Mouse (Mus musculus) ES-E14 (cell line): ENCODE data around the gene Rabl2.

Source experiments
- CHD2 ChIP-seq: IDR thresholded peaks from 2 replicates; pipeline ENCODE4 v1.6.1; 2014; ENCODE audit warnings: mild to moderate bottlenecking, low read depth, low read length, inconsistent platforms
- HCFC1 ChIP-seq: IDR thresholded peaks from 2 replicates; pipeline ENCODE4 v1.6.1; 2012; ENCODE audit warnings: low read length, inconsistent platforms, borderline replicate concordance; ENCODE audit not compliant: insufficient read depth
- MAFK ChIP-seq: IDR thresholded peaks from 2 replicates; pipeline ENCODE4 v1.6.1; 2014; ENCODE audit warnings: mild to moderate bottlenecking, low read depth, low read length, inconsistent platforms; ENCODE audit not compliant: insufficient read depth
- ZNF384 ChIP-seq: IDR thresholded peaks from 2 replicates; pipeline ENCODE4 v1.6.1; 2012; ENCODE audit warnings: low read depth, low read length, inconsistent platforms

DNA sequence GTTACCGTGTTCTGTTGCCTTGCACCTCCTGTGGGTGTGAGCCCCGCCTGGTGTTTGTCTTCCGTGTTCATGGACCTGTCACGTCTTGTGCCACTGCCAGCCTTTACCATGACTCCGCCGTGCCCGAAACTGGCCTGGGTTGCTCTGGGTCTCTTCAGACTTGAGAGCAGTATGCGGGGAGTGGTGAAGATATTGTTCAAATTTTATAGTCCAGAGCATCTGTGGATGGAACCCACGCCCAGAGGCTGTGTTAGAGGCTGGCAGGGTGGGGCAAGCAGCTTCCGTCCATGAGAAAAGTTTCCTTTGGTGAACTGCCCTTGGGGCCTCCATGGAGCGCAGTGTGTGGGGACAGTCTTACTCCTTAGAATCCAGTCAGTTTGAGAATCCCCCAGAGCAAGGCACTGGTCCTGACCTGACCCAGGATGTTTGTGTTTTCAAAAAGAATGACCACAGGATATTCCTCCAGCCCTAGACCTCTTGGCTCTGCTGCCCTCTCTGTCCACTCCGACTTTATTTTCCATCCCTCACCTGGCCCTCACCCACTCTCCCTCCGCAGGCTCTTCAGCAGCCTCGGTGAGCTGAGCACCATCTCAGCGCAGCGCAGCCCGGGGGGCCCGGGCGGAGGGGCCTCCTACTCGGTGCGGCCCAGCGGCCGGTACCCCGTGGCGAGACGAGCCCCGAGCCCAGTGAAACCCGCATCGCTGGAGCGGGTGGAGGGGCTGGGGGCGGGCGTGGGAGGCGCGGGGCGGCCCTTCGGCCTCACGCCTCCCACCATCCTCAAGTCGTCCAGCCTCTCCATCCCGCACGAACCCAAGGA lies 34.3 kb downstream of the Rabl2 start:
- TF ChIP-seq ZNF384 (no peak), CHD2 (no peak), HCFC1 (no peak), MAFK (no peak)
